Mouse (Mus musculus) R1 (cell line): Measurements from ENCODE around the gene Pkd1l2.

ENCODE experiments used
- DNase-seq: peaks from one replicate; pipeline ENCODE4 v3.0.0-alpha.2; 2018; ENCODE audit warnings: low read depth, low spot score

The Pkd1l2 gene

DNA sequence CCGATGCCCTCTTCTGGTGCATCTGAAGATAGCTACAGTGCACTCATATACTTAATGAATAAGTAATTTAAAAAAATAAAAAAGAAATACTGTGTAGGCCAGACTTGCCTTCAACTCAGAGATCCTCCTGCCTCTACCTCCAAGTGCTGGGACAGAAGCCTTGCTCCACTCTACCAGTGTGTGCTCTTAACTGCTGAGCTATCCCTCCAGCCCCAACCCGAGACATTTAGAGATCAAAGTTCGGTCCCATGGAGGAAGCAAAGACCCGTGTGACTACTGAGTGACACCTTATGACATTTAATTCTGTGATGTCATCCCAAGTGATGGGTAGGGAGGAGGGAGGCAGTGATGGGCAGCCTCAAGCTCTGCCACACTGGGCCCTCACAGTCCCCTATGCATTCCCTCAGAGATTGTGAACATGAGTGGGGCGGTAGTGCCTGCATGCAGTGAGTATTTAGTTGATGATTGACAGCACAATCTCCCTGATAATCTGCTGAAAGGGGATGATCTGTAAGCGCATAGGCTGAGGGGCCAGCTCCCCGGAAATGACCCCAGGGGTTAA, 44.8 kb downstream of the Pkd1l2 start:
- DNase-seq: no peak

DNA sequence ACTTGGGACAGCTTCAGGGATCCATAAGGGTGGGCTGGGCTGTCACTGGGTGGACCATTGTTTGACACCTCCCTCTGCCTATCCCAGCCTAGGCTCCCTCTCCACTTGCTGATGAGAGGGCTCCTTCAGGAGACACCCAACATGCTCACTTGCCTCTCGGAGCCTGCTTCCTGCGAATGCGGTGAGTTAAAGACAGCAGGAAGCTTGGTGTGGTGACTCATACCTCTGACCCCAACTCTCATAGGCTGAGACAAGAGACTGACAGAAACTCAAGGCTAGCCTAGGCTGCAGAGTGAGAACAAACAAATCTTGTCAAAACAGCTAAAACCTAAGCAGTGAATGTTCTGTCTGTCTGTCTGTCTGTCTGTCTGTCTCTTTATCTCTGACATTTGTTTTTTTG, 48.9 kb downstream of the Pkd1l2 start:
- no peak for DNase-seq

DNA sequence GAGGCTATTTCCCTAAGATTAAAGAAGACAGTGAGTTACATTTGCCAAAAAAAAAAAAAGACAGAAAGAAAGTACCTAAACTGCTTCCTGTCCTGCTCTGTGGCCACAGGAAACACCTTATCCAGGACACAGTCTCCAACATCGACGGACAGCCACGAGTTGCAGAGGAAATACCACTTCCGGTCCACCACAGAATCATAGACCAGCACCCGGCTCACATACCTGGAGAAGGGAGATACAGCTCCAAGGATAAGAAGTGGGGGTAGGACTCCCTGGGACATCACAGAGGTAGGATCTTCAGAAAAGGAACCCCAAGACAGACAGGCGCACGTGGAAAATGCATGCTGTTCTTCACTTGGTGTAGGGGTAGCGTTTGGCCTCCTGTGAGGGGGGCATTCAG, 49.6 kb downstream of the Pkd1l2 start:
- no peak for DNase-seq

DNA sequence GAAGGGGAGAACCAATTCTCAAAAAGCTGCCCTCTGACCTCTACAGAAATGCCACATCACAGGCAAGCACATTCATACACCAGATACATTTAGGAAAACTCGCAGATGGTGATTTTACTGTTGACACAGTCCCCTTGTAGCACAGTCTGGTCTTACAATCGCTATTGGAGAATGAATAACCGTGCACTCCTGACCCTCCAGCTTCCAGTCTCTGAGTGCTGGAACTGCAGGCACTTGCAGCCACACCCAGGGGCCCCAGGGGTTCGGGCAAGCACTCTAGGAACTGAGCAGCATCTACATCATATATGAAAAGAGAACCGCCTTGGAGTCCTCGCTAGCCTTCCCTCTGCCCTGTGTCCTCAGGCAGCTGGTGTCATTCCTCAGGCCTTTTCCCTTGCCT, 50.8 kb downstream of the Pkd1l2 start:
- no peak for DNase-seq

DNA sequence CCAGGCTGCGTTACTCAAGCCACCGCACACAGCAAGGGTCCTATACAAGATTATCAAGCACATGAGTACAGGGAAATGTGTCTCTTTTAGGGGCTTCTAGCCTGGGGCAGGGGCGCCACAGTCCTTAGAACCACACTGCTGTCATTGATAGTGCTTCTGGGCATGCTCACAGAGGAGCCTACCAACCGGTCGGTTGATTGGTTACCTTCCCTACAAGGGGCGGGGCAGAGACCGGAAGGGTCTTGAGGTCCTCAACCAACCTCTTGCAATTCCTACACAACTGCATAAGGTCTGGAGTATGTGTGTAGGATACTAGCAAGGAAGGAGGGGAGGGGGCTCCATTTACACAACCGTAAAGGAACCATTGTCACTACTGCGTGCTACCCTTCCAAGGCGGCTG, 53.6 kb downstream of the Pkd1l2 start:
- DNase-seq: peak; percentile 66

DNA sequence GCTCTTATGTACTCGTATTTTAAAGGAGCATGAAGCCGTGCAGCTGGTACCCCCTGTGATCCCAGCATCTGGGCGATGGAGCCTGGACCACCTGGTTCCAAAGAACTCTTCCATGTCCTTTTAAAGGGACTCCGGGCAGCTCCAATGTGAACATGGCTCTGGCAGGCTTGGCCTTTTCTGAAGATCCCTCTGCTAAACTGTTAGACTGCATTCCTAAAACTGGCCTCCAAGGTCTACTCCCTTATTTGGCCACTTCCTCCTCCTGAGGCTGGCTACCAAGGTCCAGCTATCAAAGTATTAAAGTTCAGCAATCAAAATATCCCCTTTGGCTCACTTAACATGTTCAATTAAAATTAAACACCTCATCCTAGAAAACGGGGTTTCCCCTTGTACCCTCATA, 54.6 kb downstream of the Pkd1l2 start:
- no peak for DNase-seq

DNA sequence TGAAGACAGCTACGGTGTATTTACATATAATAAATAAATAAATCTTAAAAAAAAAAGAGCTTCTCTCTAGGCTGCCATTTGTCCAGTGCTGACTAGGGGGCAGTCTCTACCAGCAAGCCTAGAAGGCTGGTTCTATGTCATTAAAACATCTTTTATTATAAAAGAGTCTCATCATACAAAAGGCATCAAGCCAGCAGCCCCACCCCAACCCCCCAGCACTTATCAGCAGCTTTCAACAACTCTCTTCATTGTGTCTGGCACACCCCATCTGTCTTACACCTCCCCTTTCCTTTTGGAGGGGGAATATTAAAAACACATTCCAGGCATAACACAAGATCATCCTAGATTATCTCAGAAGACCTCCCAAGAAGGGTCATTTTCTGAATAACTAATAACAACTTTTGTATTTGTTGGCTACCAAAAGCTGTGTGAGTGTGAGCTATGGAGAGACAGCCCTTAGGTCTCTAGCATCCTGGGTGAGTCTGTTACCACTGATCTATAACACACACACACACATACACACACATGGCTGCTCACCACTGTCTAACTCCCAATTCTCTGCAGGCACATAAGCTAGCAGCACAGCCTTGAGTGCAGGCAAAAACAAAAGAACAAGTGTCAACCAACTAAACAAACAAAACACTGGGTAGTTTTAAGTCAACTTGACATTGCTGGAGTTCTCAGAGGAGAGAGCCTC, 59.8 kb downstream of the Pkd1l2 start:
- DNase-seq: no peak

DNA sequence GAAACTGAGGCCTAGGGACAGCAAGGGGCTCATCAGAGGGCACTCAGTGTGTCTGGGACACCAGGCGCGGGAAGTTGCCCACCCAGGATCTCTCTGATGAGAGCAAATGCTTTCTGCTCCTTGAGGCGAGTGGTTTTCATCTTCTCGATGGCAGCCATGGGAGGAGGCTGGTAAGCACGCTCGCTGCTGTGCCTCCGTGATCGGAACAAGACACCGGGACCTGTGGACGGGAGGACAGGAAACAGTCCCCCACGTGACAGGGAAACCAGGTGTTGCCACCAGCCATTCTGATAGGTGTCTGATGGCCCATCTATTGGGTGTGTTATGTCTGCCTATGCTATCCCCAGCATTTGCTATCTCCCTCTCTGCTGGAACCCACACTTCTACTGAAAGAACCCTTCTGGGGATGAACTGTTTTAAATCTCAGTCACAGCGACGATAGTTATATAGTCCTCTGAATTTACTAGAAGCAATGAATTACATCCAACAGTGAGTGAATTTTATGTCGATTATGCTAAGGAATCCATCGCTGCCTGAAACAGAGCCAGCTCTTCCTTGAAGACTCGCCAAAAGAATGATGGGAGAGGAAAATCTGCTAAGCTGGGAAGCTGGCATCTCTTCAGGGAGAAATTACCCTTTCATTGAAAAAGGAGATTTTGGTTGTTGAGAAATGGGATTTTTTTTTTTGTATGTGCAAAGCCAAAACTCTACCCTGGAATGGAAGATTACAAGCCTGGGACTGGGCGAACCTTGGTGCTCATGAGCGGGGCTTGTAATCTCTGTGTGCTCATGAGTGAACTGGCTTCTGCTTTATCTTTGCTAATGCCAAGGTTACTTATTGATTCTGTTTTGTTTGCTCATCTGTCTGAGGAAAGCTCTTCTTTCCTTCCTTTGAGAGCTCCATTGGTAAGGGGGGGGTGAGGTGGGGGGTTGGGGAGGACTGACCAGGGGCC, 62.6 kb downstream of the Pkd1l2 start:
- DNase-seq: peak; percentile 15

DNA sequence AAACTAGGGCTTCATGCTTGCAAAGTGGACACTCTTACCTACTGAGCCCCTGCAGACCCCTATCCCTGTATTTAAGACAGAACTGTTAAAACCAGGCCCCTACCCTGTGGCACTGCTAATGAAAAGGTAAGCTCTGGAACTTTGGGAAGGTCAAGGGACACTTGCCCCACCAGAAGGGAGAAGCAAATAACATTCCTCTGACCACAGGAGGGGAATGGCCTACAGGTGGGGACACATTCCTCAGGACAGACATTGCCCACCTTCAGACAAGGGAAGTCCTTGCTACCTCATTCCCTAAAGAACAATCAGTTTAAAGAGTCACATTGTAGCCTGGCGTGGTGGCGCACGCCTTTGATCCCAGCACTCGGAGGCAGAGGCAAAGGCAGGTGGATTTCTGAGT, 64.4 kb downstream of the Pkd1l2 start:
- DNase-seq: peak; percentile 51

DNA sequence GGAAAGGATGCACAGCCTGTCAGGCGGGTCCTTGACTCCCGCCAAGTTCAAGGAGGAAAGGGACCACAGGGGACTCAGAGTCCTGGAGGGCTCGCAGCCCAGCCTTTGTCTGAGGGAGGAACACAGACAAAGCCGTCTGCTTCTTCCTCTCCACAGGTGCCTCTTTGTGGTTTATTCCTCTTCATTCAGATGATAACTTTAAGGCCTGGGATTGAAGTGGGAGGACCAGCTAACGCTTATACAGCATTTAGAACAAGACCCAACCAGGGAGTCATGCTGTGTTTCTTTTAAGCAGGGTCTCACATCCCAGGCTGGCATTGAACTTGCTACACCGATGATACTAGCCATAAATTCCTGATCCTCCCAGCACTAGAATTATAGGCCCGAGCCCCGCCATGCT, 65.2 kb downstream of the Pkd1l2 start:
- DNase-seq: peak; percentile 97

DNA sequence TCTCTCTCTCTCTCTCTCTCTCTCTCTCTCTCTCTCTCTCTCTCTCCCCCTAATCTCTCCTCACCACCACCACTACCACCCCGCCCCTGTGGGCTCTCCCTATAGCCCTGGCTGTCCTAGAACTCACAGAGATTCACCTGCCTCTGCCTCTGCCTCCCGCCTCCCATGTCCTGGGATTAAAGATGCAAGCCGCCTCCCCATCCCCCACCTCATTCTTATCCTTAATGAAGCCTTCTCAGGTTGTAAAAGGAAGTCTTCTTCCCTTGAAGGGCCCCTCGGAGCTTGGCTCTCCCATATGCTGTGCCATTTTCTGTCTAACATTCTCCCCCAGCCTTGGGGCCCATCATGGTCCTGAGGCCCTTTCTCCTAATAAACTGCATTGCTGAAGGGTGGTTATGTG, 66.6 kb downstream of the Pkd1l2 start:
- DNase-seq: peak; percentile 25

DNA sequence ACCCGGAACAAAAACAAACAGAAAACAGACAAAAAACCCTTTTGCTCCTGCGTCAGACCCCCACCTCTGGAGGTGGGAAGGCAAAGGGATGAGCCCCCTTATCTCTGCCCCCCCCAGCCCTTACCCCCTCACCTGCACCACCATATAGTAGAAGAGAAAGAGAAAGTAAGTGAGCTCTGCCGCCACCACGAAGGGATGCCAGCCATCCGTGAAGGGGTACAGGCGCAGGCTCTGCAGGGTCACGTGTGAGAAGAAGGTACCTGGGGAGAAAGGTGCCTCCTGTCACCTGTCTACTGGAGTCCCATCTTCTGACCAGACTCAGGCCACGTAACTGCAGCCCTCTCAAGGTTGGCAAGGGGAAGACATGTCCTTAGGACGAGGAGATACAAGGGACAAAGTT, 70.9 kb downstream of the Pkd1l2 start:
- DNase-seq: no peak

DNA sequence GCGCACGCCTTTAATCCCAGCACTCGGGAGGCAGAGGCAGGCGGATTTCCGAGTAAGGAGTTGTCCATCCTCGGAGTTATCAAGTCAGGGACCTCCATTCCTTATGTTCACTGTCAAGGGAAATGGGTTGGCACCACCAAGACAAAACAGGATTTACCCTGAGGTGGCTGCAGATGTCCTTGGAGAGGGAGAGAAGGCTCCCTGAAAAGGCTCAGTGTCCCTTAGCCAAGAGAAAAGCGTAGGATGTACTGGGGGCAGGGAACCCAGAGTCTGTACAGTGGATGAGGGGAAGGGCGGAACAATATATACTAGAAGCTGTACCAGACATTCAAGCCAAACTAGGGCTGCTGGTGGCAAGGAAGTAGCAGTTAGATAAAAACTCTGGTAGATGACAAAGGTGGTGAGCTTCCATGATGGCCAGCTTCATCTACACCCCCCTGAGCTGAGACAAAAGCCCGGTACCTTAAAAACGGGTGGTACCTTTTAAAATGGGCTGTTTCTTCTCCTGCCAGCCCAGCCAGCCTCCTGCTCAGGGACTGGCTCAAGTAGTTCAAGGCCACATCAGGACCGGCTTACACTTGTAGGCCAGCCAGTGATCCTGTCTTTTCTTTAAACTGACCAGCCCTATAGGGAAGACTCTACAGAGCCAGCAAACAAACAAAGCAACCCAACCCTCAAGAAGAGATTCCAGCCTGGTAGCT, 88.1 kb downstream of the Pkd1l2 start:
- no peak for DNase-seq

DNA sequence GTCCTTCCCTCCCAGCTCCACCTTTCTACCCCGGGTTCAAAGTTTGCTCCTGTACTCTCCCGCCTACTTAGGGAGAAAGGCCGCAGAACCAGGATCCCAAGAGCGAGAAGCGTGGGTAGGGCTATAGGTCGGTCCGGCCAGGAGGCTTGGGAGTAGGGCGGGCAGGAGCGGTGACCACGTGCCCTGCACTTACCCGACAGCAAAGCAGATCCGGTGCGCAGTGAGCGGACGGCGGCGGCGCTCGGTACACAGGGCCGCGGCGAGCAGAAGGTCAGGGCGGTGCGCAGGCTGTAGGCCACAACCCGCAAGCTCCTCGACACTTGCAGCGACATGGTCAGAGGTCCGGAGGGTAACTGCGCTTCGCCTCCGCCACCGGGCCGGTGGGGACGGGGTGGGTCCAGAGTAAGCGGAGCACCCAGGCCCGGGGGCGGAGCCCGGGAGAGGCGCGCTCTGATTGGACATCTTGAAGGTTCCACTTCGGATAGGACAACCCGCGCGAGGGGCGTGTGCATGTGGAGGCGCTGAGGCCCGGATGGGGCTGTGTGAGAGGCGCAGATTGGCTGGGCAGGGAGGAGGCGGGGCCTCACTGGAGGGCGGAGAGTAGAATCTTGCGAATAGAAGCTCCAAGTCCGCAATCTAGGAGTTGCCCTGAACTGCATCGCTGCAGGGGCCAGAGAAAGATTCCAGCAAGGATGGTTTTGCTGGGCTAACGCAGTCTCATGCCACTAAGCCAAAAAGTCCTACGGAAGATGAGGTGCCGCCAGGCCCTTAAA, 89.0 kb downstream of the Pkd1l2 start, which contains the start of gene Gcsh:
Gcsh (minus strand) TSS at position 443 of the 773 bp plus-strand sequence.
- peak; percentile 100 for DNase-seq

DNA sequence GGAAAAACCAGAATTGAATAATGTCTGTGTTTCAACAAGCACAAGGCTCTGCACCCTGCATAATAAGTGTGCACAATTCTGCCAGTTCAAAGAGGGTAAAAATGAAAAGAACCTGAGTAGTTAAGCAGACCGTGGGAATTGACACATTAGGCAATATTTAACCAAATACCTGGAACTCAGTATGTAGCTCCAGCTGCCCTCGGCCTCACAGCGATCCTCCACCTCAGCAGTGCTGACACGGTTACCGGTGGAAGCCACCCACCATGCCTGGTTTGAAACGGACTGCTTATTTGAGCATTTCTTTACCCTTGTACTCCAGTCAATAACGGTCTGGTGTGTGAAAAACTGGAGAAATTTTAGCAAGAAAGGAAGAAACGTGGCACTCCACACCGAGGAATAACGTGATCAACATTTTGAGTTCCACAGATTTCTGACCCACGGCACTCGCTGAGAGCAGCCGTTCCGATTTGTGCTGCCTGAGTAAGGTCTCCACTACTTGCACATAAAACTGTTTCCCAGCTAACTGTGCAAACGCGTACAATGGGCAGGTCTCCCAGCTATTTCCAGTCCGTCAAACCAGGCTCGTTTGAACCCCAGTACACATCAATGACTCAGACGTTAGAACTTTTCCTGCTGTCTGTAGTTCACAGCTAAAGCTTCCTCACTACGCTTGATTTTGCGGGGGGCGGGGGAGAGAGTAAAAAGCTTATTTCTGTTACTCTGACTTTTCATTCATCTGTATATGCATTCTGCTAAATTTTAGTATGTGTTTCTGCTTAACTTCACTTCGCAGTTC, 89.9 kb downstream of the Pkd1l2 start:
- peak; percentile 25 for DNase-seq

DNA sequence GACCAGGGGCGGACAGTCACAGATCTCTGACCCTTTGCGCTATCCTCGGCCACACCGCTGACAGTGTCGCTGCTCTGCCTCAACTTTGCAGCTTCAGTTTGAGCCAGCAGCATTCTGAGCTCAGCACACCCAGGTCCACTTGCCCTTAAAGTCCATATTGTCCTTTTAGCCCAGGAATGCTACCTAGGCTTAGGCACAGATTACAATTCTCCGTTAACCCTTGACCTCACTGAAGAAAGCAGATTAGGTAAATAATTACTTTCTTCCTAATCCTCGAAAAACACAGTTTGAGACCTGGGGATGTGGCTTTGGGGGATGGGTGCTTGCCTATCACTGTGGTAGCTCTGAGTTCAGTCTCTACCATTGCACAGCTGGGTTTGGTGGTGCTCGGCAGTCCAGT, 91.0 kb downstream of the Pkd1l2 start:
- no peak for DNase-seq

DNA sequence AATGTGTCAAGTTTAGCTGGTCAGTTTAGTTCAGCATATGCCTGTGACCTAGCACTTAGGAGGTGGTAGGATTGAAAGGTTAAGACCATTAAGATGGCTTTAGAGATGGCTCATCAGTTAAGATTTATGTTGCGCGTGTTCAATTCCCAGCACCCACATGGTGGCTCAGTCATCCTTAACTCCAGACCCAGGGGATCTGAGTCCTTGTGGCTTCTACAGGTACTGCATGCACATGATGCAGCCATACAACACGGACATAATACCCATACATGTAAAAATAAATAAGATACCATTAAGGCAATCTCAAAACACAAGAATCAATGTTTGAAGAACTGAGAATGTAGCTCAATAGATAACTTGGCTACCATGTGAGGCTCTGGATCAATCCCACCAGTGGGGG, 92.4 kb downstream of the Pkd1l2 start:
- DNase-seq: peak; percentile 65

DNA sequence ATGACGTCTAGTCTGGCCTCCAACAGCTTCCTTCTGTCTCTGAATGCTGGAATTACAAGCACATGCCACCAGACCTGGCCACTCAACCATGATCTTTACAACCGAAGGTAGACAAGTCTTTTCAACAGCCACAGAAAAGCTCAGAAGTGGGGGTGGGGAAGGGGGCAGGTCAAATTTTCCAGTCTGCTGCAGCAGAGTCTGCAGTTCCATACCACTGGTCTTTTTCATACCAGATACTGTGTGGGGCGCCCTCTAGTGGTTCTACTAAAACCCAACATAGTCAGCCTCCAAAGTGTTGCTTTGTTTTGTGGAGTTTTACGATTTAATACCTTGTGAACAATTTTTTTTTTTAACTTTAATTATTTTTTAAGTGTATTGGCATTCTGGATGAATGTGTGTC, 102.1 kb downstream of the Pkd1l2 start:
- peak; percentile 82 for DNase-seq

DNA sequence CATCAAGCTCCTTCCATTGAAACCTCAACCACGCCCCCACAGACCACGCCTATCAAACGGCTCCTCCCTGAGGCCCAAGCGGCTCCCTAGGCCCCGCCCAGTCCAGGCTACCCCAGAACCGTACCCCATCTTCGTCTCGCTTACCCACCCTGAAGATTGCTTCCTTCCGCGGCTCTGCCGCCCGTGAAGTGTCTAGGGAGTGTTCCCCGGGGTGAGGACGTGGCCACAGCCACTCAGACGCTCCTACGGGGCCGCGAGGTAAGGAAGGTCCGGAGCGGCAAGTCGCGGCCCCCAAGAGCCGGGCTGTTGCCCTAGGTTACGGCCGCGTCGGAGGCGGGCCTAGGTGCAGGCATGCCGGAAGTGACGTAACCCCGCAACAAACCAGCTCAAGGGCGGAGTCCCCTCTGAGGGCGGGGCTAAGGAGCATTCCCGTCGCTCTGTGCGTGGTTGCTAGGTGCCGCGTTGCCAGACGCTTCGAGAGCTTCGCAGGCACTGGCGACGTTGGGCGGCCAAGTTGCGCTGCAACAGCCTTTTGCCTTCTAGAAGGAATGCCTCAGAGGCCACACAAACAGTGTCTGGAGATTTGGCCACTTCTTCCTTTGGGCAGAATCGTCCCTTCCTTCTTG, 103.5 kb downstream of the Pkd1l2 start, which contains the start of gene 1700030J22Rik:
1700030J22Rik (minus strand) TSS at position 329 of the 626 bp plus-strand sequence.
- peak; percentile 98 for DNase-seq

DNA sequence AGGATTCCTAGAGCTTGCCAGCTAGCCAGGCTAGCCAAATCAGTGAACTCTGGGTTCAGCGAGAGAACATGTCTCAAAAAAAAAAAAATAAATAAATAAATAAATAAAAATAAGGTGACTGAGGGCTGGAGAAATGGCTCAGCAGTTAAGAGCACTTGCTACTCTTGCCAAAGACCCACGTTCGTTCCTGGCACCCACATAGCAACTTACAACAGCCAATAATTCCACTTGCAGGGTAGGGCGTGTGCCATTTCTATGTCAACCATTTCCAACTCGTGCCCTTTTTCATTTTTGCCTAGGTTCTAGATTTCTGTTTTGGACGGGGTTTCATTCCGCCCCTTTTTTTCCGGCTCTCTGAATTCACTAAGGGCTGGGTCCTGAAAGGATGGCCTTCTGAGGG, 104.2 kb downstream of the Pkd1l2 start:
- DNase-seq: no peak
